Mouse (Mus musculus) ES-E14 (cell line): ENCODE measurements at regions not wholly inside any gene's neighbourhood (a gene's known extent, or its start where the extent isn't known, plus 50 kb on each side); places are given as distances from the start of the nearest gene placed in this dataset.

ENCODE experiments used
- CHD2 ChIP-seq: IDR thresholded peaks from 2 replicates; pipeline ENCODE4 v1.6.1; 2014; ENCODE audit warnings: mild to moderate bottlenecking, low read depth, low read length, inconsistent platforms
- HCFC1 ChIP-seq: IDR thresholded peaks from 2 replicates; pipeline ENCODE4 v1.6.1; 2012; ENCODE audit warnings: low read length, inconsistent platforms, borderline replicate concordance; ENCODE audit not compliant: insufficient read depth
- MAFK ChIP-seq: IDR thresholded peaks from 2 replicates; pipeline ENCODE4 v1.6.1; 2014; ENCODE audit warnings: mild to moderate bottlenecking, low read depth, low read length, inconsistent platforms; ENCODE audit not compliant: insufficient read depth
- ZC3H11A ChIP-seq: IDR thresholded peaks from 2 replicates; pipeline ENCODE4 v1.6.1; 2012; ENCODE audit warnings: low read depth, mild to moderate bottlenecking, inconsistent platforms, low read length, borderline replicate concordance

GRCm38 (mm10) chr19:36207735-36208288 lies 87.9 kb upstream of the Ankrd1 start:
- TF ChIP-seq CHD2 (no peak), HCFC1 (no peak), MAFK (no peak), ZC3H11A (no peak)
